ENCODE assay signal across 26 mouse cellular contexts in genomic region chr5:46707021-46707420, GRCm38 (mm10).
"Had no signal": no experiment of that assay in that cellular context is flagged by ENCODE, and none has a peak within 500 bp of the region (broad histone marks: within the 10 kb centered on the region; RNA-seq: fewer than 3 reads in every experiment).

No protein-coding gene starts in this region.

- H3K27ac ChIP-seq: embryonic facial prominence, embryonic 10.5 days; embryonic facial prominence, embryonic 12.5 days; embryonic facial prominence, embryonic 13.5 days; embryonic facial prominence, embryonic 15.5 days; forebrain, embryonic 10.5 days; forebrain, embryonic 12.5 days; forebrain, embryonic 13.5 days; forebrain, embryonic 15.5 days; gastrocnemius, adult 2 months had no signal

- H3K27me3 ChIP-seq: embryonic facial prominence, embryonic 12.5 days; embryonic facial prominence, embryonic 13.5 days; embryonic facial prominence, embryonic 15.5 days; forebrain, embryonic 12.5 days; forebrain, embryonic 13.5 days; forebrain, embryonic 15.5 days had no signal

- H3K4me1 ChIP-seq: embryonic facial prominence, embryonic 10.5 days; embryonic facial prominence, embryonic 12.5 days; embryonic facial prominence, embryonic 13.5 days; embryonic facial prominence, embryonic 15.5 days; forebrain, embryonic 10.5 days; forebrain, embryonic 12.5 days; forebrain, embryonic 13.5 days; forebrain, embryonic 15.5 days had no signal

- H3K4me3 ChIP-seq: embryonic facial prominence, embryonic 10.5 days; embryonic facial prominence, embryonic 12.5 days; embryonic facial prominence, embryonic 13.5 days; embryonic facial prominence, embryonic 15.5 days; erythroblast, embryonic 14.5 days; forebrain, embryonic 10.5 days; forebrain, embryonic 12.5 days; forebrain, embryonic 13.5 days; forebrain, embryonic 15.5 days; gastrocnemius, adult 2 months had no signal

- DNase-seq: cerebellum, adult 2 months; cerebellum, adult 8-10 months; cerebellum, adult 9-10 months; cerebellum, adult 9-11 months; cerebellum, postnatal 10 days; cerebellum, postnatal 14 days; cerebellum, postnatal 25 days; cerebellum, postnatal 36 days; embryo, embryonic 11 days; forebrain, postnatal 0 days; gastrocnemius, adult 2 months; gastrocnemius, postnatal 10 days; gastrocnemius, postnatal 14 days; gastrocnemius, postnatal 25 days; gastrocnemius, postnatal 36 days; heart, adult 11 months; heart, adult 18-20 months had no signal

- H3K9ac ChIP-seq: embryonic facial prominence, embryonic 12.5 days; embryonic facial prominence, embryonic 13.5 days; embryonic facial prominence, embryonic 15.5 days; forebrain, embryonic 12.5 days; forebrain, embryonic 13.5 days; forebrain, embryonic 15.5 days; forebrain, postnatal 0 days had no signal

- H3K36me3 ChIP-seq: embryonic facial prominence, embryonic 10.5 days; embryonic facial prominence, embryonic 12.5 days; embryonic facial prominence, embryonic 13.5 days; embryonic facial prominence, embryonic 15.5 days; forebrain, embryonic 10.5 days; forebrain, embryonic 12.5 days; forebrain, embryonic 15.5 days had no signal
